Mouse (Mus musculus): ENCODE results near the gene Orai3.

The Orai3 gene

GRCm38 (mm10) chr7:127798591-127798990 lies 29.0 kb downstream of the Orai3 start:
- DNase-seq (ENCODE audit: low read depth, low spot score), result no peak

GRCm38 (mm10) chr7:127799211-127799610 lies 29.6 kb downstream of the Orai3 start:
- DNase-seq (ENCODE audit: low read depth, low spot score), result no peak

GRCm38 (mm10) chr7:127799738-127800137 lies 30.1 kb downstream of the Orai3 start:
- no peak for DNase-seq (ENCODE audit: low read depth, low spot score)

- DNase-seq (ENCODE audit: low read depth, low spot score), result peak; percentile 60
Measured at GRCm38 (mm10) chr7:127800435-127801009, 30.9 kb downstream of the Orai3 start, which contains the start of gene Hsd3b7. Gene Hsd3b7 (plus strand): TSS chr7:127800604.

GRCm38 (mm10) chr7:127801010-127801621 lies 31.5 kb downstream of the Orai3 start:
- no peak for DNase-seq (ENCODE audit: low read depth, low spot score)

- no peak for DNase-seq (ENCODE audit: low read depth, low spot score)
Measured at GRCm38 (mm10) chr7:127802313-127802712, 32.7 kb downstream of the Orai3 start.

- DNase-seq (ENCODE audit: low read depth, low spot score), result no peak
Measured at GRCm38 (mm10) chr7:127808821-127809220, 39.2 kb downstream of the Orai3 start.

- DNase-seq (ENCODE audit: low read depth, low spot score), result no peak
Measured at GRCm38 (mm10) chr7:127809846-127810245, 40.2 kb downstream of the Orai3 start.

- no peak for DNase-seq (ENCODE audit: low read depth, low spot score)
Measured at GRCm38 (mm10) chr7:127810650-127811049, 41.0 kb downstream of the Orai3 start.

GRCm38 (mm10) chr7:127811240-127811639 lies 41.6 kb downstream of the Orai3 start:
- DNase-seq (ENCODE audit: low read depth, low spot score), result no peak

- no peak for DNase-seq (ENCODE audit: low read depth, low spot score)
Measured at GRCm38 (mm10) chr7:127812292-127812691, 42.7 kb downstream of the Orai3 start.

GRCm38 (mm10) chr7:127813821-127814220 lies 44.2 kb downstream of the Orai3 start:
- no peak for DNase-seq (ENCODE audit: low read depth, low spot score)

GRCm38 (mm10) chr7:127814241-127814921 lies 44.8 kb downstream of the Orai3 start:
- DNase-seq (ENCODE audit: low read depth, low spot score), result no peak

- no peak for DNase-seq (ENCODE audit: low read depth, low spot score)
Measured at GRCm38 (mm10) chr7:127815116-127815665, 45.6 kb downstream of the Orai3 start.

GRCm38 (mm10) chr7:127815954-127816821 lies 46.6 kb downstream of the Orai3 start:
- no peak for DNase-seq (ENCODE audit: low read depth, low spot score)

- DNase-seq (ENCODE audit: low read depth, low spot score), result no peak
Measured at GRCm38 (mm10) chr7:127817053-127817452, 47.4 kb downstream of the Orai3 start.

GRCm38 (mm10) chr7:127817776-127818175 lies 48.2 kb downstream of the Orai3 start:
- no peak for DNase-seq (ENCODE audit: low read depth, low spot score)

- DNase-seq (ENCODE audit: low read depth, low spot score), result no peak
Measured at GRCm38 (mm10) chr7:127820836-127821509, 51.4 kb downstream of the Orai3 start.

GRCm38 (mm10) chr7:127822494-127822893 lies 52.9 kb downstream of the Orai3 start:
- no peak for DNase-seq (ENCODE audit: low read depth, low spot score)

- DNase-seq (ENCODE audit: low read depth, low spot score), result no peak
Measured at GRCm38 (mm10) chr7:127823236-127824171, 53.9 kb downstream of the Orai3 start.
